Mouse (Mus musculus) G1E (cell line): ENCODE measurements around the gene Il11.

Source experiments
- CTCF ChIP-seq: IDR thresholded peaks from 2 replicates; pipeline ENCODE4 v1.5.1; 2012; ENCODE audit warnings: low read depth, low read length, inconsistent platforms, mixed read lengths
- GATA1 ChIP-seq: IDR thresholded peaks from 2 replicates; pipeline ENCODE4 v1.6.1; 2012; ENCODE audit warnings: borderline replicate concordance, low read length, inconsistent platforms, mixed read lengths
- GATA2 ChIP-seq: IDR thresholded peaks from 2 replicates; pipeline ENCODE4 v1.6.1; 2012; ENCODE audit warnings: low read depth, low read length, inconsistent platforms, borderline replicate concordance

- TF ChIP-seq CTCF (no peak), GATA2 (no peak), GATA1 (no peak)
Measured at GRCm38 (mm10) chr7:4821690-4822089, 39.0 kb upstream of the Il11 start.
